Mouse (Mus musculus) limb, embryonic 14.5 days (tissue): ENCODE data around the gene Cant1. TPM values are rescaled to one million over a fixed set of nuclear protein-coding genes. Genes with fewer than 3 reads are reported as not detected.

Experiments used
- ATAC-seq: fragments of 200-750 bp; cut with Nextera tagmentation; 2 replicates; pipeline ENCODE4 v1.8.0; 2017; ENCODE audit warnings: low read depth, moderate number of reproducible peaks, moderate TSS enrichment; ENCODE audit not compliant: low FRiP score
- DNase-seq: peaks from one replicate; pipeline ENCODE4 v3.0.0-alpha.2; 2015; ENCODE audit warnings: low spot score
- H3K27ac ChIP-seq: fragments of 300-500 bp; sonication (generic); replicated peaks from 2 replicates; pipeline ENCODE4 v1.5.1; 2014; ENCODE audit warnings: low read depth, mild to moderate bottlenecking, low read length, moderate library complexity, mixed read lengths
- H3K27me3 ChIP-seq: fragments of 300-500 bp; sonication (generic); 2 replicates; pipeline ENCODE4 v1.6.1; 2014; ENCODE audit warnings: low read length, mixed read lengths; ENCODE audit not compliant: control insufficient read depth, insufficient read depth
- H3K36me3 ChIP-seq: fragments of 300-500 bp; sonication (generic); 2 replicates; pipeline ENCODE4 v1.6.1; 2014; ENCODE audit warnings: mild to moderate bottlenecking, low read length, moderate library complexity, mixed read lengths; ENCODE audit not compliant: control insufficient read depth, insufficient read depth
- H3K4me1 ChIP-seq: fragments of 300-500 bp; sonication (generic); 2 replicates; pipeline ENCODE4 v1.6.1; 2014; ENCODE audit warnings: antibody characterized with exemption, low read length, mixed read lengths; ENCODE audit not compliant: control insufficient read depth, insufficient read depth
- H3K4me2 ChIP-seq: fragments of 300-500 bp; sonication (generic); replicated peaks from 2 replicates; pipeline ENCODE4 v1.6.1; 2014; ENCODE audit warnings: low read depth, mild to moderate bottlenecking, low read length, moderate library complexity; ENCODE audit not compliant: severe bottlenecking
- H3K4me3 ChIP-seq: fragments of 300-500 bp; sonication (generic); replicated peaks from 2 replicates; pipeline ENCODE4 v1.5.1; 2014; ENCODE audit warnings: low read length
- H3K9ac ChIP-seq: fragments of 300-500 bp; sonication (generic); 2 replicates; pipeline ENCODE4 v1.6.1; 2014; ENCODE audit warnings: mild to moderate bottlenecking, low read depth, low read length, moderate library complexity; ENCODE audit not compliant: severe bottlenecking
- H3K9me3 ChIP-seq: fragments of 300-500 bp; sonication (generic); 2 replicates; pipeline ENCODE4 v1.6.1; 2016; ENCODE audit warnings: low read length; ENCODE audit not compliant: control insufficient read depth
- POLR2A ChIP-seq: fragments of 200-500 bp; IDR thresholded peaks from 2 replicates; pipeline ENCODE4 v1.8.0; 2012; ENCODE audit warnings: inconsistent platforms, mild to moderate bottlenecking, moderate library complexity, borderline replicate concordance; ENCODE audit not compliant: insufficient read depth, insufficient read length; ENCODE audit errors: extremely low read depth
- WGBS: fragments of 180-500 bp; shearing (Covaris S2); extraction: QIAGEN DNeasy Blood & Tissue Kit; methylation state at CpG from one replicate; pipeline ENCODE4 v1.1.7; 2014; 5-methylcytosine and 5-hydroxymethylcytosine counted together
- polyA plus RNA-seq, 2 experiments: library from polyadenylated mRNA; depleted of rRNA in 1 of 2; stranded (reverse) in 1 of 2; unstranded in 1 of 2; fragments of >200 nt; fragmentation: Nextera tagmentation in 1 of 2; extraction: Ambion mirVana in 1 of 2; gene quantifications; 2 replicates each; pipeline versions ENCODE4 v1.2.1 to v1.2.3; 2012 to 2014

Cant1 gene
- polyA plus RNA-seq, 2 experiments: 29.3 to 47.7 TPM

GRCm38 (mm10) chr11:118401760-118402280 lies 17.1 kb downstream of the Cant1 start, which contains the start of gene Lgals3bp:
TSS of gene Lgals3bp (minus strand) at chr11:118402092.
- peak; percentile 75 for DNase-seq
- Histone ChIP-seq H3K36me3 (peaks cover 16% of the 10 kb centered on the region), H3K4me1 (peaks cover 29% of the 10 kb centered on the region), H3K9ac (0 out of 2 replicates have a peak within 1 kb of the TSS, but pooled peaks have one; percentile 21), H3K9me3 (no peaks in the 10 kb centered on the region), H3K27me3 (no peaks in the 10 kb centered on the region), H3K4me3 (no peak within 1 kb of the TSS), H3K4me2 (peak within 1 kb of the TSS; percentile 3; the same call in 1 of the 2 replicates), H3K27ac (peak within 1 kb of the TSS; percentile 71)
- peak; percentile 71; the same call in 1 of the 2 replicates for ATAC-seq
- no peak for TF ChIP-seq POLR2A
- WGBS: 32% methylated on average over 7 of the region's 7 CpGs

- DNase-seq: no peak
- ATAC-seq: peak; percentile 17; the same call in 1 of the 2 replicates
- WGBS: 65% methylated on average over 4 of the region's 4 CpGs
- Histone ChIP-seq H3K4me2 (peak overlapping the region; percentile 3; the same call in 1 of the 2 replicates), H3K27me3 (no peaks in the 10 kb centered on the region), H3K27ac (peak overlapping the region; percentile 71), H3K9me3 (no peaks in the 10 kb centered on the region), H3K36me3 (peaks cover 10% of the 10 kb centered on the region; the same call in 1 of the 2 replicates), H3K9ac (no peak overlapping the region), H3K4me3 (no peak overlapping the region), H3K4me1 (peaks cover 29% of the 10 kb centered on the region)
- TF ChIP-seq POLR2A: no peak
These were observed 17.7 kb downstream of the Cant1 start for GRCm38 (mm10) chr11:118401195-118401594.

- DNase-seq (peak; percentile 44), ATAC-seq (peak; percentile 35; the same call in 1 of the 2 replicates)
- Histone ChIP-seq H3K4me2 (no peak overlapping the region), H3K9ac (peak overlapping the region; percentile 0; the same call in 1 of the 2 replicates), H3K4me1 (peaks cover 29% of the 10 kb centered on the region), H3K36me3 (0 out of 2 replicates have a peak, but pooled peaks cover 6% of the 10 kb centered on the region), H3K9me3 (no peaks in the 10 kb centered on the region), H3K4me3 (no peak overlapping the region), H3K27ac (peak overlapping the region; percentile 71), H3K27me3 (no peaks in the 10 kb centered on the region)
- WGBS: 14% methylated on average over 6 of the region's 6 CpGs
- TF ChIP-seq POLR2A: no peak
These were observed 18.3 kb downstream of the Cant1 start for GRCm38 (mm10) chr11:118400566-118400936.

GRCm38 (mm10) chr11:118399891-118400565 lies 18.9 kb downstream of the Cant1 start:
- no peak for DNase-seq
- H3K27ac ChIP-seq: peak overlapping the region; percentile 71
- 0 out of 2 replicates have a peak, but pooled peaks cover 4% of the 10 kb centered on the region for H3K36me3 ChIP-seq
- TF ChIP-seq POLR2A: no peak
- no peak overlapping the region for H3K4me2 ChIP-seq
- no peaks in the 10 kb centered on the region for H3K9me3 ChIP-seq
- H3K9ac ChIP-seq: peak overlapping the region; percentile 0; the same call in 1 of the 2 replicates
- WGBS: 62% methylated on average over 5 of the region's 5 CpGs
- no peak overlapping the region for H3K4me3 ChIP-seq
- peaks cover 29% of the 10 kb centered on the region for H3K4me1 ChIP-seq
- ATAC-seq: no peak
- H3K27me3 ChIP-seq: no peaks in the 10 kb centered on the region

GRCm38 (mm10) chr11:118397806-118398530 lies 20.9 kb downstream of the Cant1 start:
- TF ChIP-seq POLR2A: no peak
- no peak for ATAC-seq
- Histone ChIP-seq H3K4me2 (no peak overlapping the region), H3K4me1 (peaks cover 29% of the 10 kb centered on the region), H3K9me3 (no peaks in the 10 kb centered on the region), H3K27me3 (no peaks in the 10 kb centered on the region), H3K27ac (no peak overlapping the region), H3K36me3 (no peaks in the 10 kb centered on the region), H3K9ac (no peak overlapping the region), H3K4me3 (no peak overlapping the region)
- no peak for DNase-seq
- 94% methylated on average over 26 of the region's 26 CpGs for WGBS
